Mouse (Mus musculus) hindbrain, embryonic 11.5 days (tissue): ENCODE measurements at regions not wholly inside any gene's neighbourhood (a gene's known extent, or its start where the extent isn't known, plus 50 kb on each side); places are given as distances from the start of the nearest gene placed in this dataset.
"Not testable (repeated sequence)": the region's sequence is repeated elsewhere in the genome, so short reads cannot be mapped to it uniquely, and the experiment has no call there.

Source experiments
- ATAC-seq: fragments of 200-750 bp; cut with Nextera tagmentation; 2 replicates; pipeline ENCODE4 v1.8.0; 2017; ENCODE audit warnings: mild to moderate bottlenecking, moderate TSS enrichment, moderate library complexity; ENCODE audit not compliant: low FRiP score
- DNase-seq: peaks from one replicate; pipeline ENCODE4 v3.0.0-alpha.2; 2015; ENCODE audit warnings: low spot score
- H3K27ac ChIP-seq: fragments of 300-500 bp; sonication (generic); 2 replicates; pipeline ENCODE4 v1.5.1; 2014; ENCODE audit warnings: mild to moderate bottlenecking, low read depth, low read length
- H3K27me3 ChIP-seq: fragments of 300-500 bp; sonication (generic); 2 replicates; pipeline ENCODE4 v1.6.1; 2014; ENCODE audit warnings: mild to moderate bottlenecking, low read length, moderate library complexity, mixed read lengths; ENCODE audit not compliant: control insufficient read depth, insufficient read depth
- H3K36me3 ChIP-seq: fragments of 300-500 bp; sonication (generic); 2 replicates; pipeline ENCODE4 v1.6.1; 2014; ENCODE audit warnings: mild to moderate bottlenecking, low read length, moderate library complexity, mixed read lengths; ENCODE audit not compliant: control insufficient read depth, insufficient read depth
- H3K4me1 ChIP-seq: fragments of 300-500 bp; sonication (generic); replicated peaks from 2 replicates; pipeline ENCODE4 v1.6.1; 2014; ENCODE audit warnings: low read length, mixed read lengths; ENCODE audit not compliant: control insufficient read depth, insufficient read depth
- H3K4me2 ChIP-seq: fragments of 300-500 bp; sonication (generic); replicated peaks from 2 replicates; pipeline ENCODE4 v1.6.1; 2014; ENCODE audit warnings: mild to moderate bottlenecking, low read depth, low read length
- H3K4me3 ChIP-seq: fragments of 300-500 bp; sonication (generic); 2 replicates; pipeline ENCODE4 v1.5.1; 2014; ENCODE audit warnings: low read depth, low read length
- H3K9ac ChIP-seq: fragments of 300-500 bp; sonication (generic); 2 replicates; pipeline ENCODE4 v1.6.1; 2014; ENCODE audit warnings: low read depth, low read length
- H3K9me3 ChIP-seq: fragments of 300-500 bp; sonication (generic); 2 replicates; pipeline ENCODE4 v1.6.1; 2016; ENCODE audit warnings: low read length; ENCODE audit not compliant: control insufficient read depth
- WGBS: fragments of 180-500 bp; shearing (Covaris S2); extraction: QIAGEN DNeasy Blood & Tissue Kit; methylation state at CpG from one replicate; pipeline ENCODE4 v1.1.7; 2014; 5-methylcytosine and 5-hydroxymethylcytosine counted together

- not testable (repeated sequence) for DNase-seq, ATAC-seq, H3K4me1 ChIP-seq
Measured at GRCm38 (mm10) chr11:41090391-41090900, 335.3 kb upstream of the Ccng1 start.

GRCm38 (mm10) chr11:41063570-41063969 is 308.5 kb upstream of the Ccng1 start:
- ATAC-seq (no peak), DNase-seq (no peak)
- no peak overlapping the region for H3K9ac ChIP-seq
- H3K27me3 ChIP-seq, result no peaks in the 10 kb centered on the region
- WGBS, result 82% methylated on average over 3 of the region's 3 CpGs
- no peak overlapping the region for H3K4me3 ChIP-seq
- H3K27ac ChIP-seq, result no peak overlapping the region
- H3K4me2 ChIP-seq, result no peak overlapping the region
- H3K36me3 ChIP-seq, result no peaks in the 10 kb centered on the region
- no peaks in the 10 kb centered on the region for H3K4me1 ChIP-seq
- H3K9me3 ChIP-seq, result no peaks in the 10 kb centered on the region

More at GRCm38 (mm10) chr11:41090391-41090900, 335.3 kb upstream of the Ccng1 start:
- WGBS, result 97% methylated on average over 9 of the region's 14 CpGs
- H3K36me3 ChIP-seq, H3K4me2 ChIP-seq, H3K27ac ChIP-seq, H3K27me3 ChIP-seq, H3K9me3 ChIP-seq, H3K9ac ChIP-seq, H3K4me3 ChIP-seq: not testable (repeated sequence)

- DNase-seq (no peak), ATAC-seq (no peak)
- H3K9ac ChIP-seq, result no peak overlapping the region
- no peaks in the 10 kb centered on the region for H3K9me3 ChIP-seq
- no peaks in the 10 kb centered on the region for H3K4me1 ChIP-seq
- no peak overlapping the region for H3K4me2 ChIP-seq
- H3K4me3 ChIP-seq, result no peak overlapping the region
- no peaks in the 10 kb centered on the region for H3K27me3 ChIP-seq
- no peaks in the 10 kb centered on the region for H3K36me3 ChIP-seq
- 75% methylated on average over 3 of the region's 3 CpGs for WGBS
- no peak overlapping the region for H3K27ac ChIP-seq
Measured at GRCm38 (mm10) chr11:41057796-41058195, 302.7 kb upstream of the Ccng1 start.

DNA sequence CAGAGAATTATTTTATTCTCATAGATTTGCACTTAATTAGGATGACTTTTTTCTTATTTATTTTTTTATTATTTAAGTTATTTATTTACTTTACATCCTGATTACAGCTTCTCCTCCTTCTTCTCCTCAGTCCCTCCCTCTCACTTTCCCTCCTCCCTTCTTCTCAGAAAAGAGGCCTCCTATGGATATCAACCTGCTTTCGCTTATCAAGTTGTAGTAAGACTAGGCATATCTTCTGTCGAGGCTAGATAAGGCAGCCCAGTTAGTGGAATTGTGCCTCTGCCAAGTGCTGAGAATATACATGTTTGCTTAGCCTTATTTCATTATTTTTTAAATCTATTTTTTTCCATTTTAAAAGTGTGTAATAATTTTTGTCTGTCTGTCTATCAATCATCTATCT is 274.9 kb upstream of the Ccng1 start:
- H3K27me3 ChIP-seq, result no peaks in the 10 kb centered on the region
- no peak for ATAC-seq
- 93% methylated on average over 2 of the region's 2 CpGs for whole genome bisulfite sequencing

DNA sequence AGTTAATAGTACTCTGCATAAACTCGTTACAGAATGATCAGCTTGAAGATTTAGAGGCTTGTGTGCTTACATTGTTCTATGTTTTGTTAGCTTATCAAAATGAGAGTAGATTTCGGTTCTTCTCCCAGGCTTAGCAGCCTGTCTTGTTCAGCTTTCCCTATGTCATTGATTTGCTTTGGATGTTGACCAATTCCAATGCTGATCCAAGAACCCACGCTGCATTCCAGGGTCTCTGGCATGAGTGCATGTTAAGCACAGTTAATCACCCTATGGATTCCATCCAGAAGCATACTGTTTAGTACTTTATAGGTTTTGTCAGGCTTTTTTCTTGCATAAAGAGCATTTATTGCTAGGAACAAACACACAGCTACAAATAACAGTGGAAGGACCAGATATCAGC is 255.0 kb upstream of the Ccng1 start:
- DNase-seq, result no peak
- Histone ChIP-seq H3K27me3 (no peaks in the 10 kb centered on the region), H3K9ac (no peak overlapping the region), H3K4me1 (no peaks in the 10 kb centered on the region), H3K4me3 (no peak overlapping the region), H3K36me3 (no peaks in the 10 kb centered on the region), H3K9me3 (no peaks in the 10 kb centered on the region), H3K4me2 (no peak overlapping the region), H3K27ac (no peak overlapping the region)
- ATAC-seq, result no peak
- WGBS, result 82% methylated on average over 3 of the region's 3 CpGs

More for the DNA sequence above, 274.9 kb upstream of the Ccng1 start:
- Histone ChIP-seq H3K36me3 (no peaks in the 10 kb centered on the region), H3K9ac (no peak overlapping the region), H3K4me2 (no peak overlapping the region), H3K9me3 (no peaks in the 10 kb centered on the region), H3K4me1 (no peaks in the 10 kb centered on the region), H3K27ac (no peak overlapping the region), H3K4me3 (no peak overlapping the region)
- DNase-seq, result no peak

GRCm38 (mm10) chr11:40972806-40973205 is 217.7 kb upstream of the Ccng1 start:
- Histone ChIP-seq H3K27ac (no peak overlapping the region), H3K9me3 (no peaks in the 10 kb centered on the region), H3K36me3 (no peaks in the 10 kb centered on the region), H3K4me3 (no peak overlapping the region), H3K4me1 (no peaks in the 10 kb centered on the region), H3K9ac (no peak overlapping the region), H3K4me2 (no peak overlapping the region), H3K27me3 (no peaks in the 10 kb centered on the region)
- 89% methylated on average over 2 of the region's 2 CpGs for WGBS
- ATAC-seq, result no peak
- no peak for DNase-seq

DNA sequence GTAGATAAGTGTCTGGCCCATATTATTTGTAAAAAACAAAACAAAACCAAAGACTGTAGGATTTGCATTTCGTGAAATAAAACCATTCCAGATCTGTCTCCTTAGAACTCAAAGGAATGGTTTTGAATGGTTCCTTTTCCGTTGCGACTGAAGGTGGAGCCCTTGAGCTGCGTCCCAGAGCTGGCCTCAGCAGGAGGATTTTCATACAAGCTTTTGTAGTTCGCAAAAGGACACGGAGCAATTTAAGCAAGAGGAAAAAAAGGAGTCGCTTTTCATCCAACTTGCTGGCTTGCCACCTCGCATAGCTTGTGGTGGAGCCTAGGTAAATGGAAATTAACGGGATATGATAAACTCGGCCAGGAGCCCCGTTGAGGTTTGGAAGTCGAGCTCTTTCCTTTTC is 172.1 kb upstream of the Ccng1 start:
- ATAC-seq (peak; percentile 83), DNase-seq (peak; percentile 78)
- H3K36me3 ChIP-seq, result no peaks in the 10 kb centered on the region
- no peaks in the 10 kb centered on the region for H3K4me1 ChIP-seq
- H3K9ac ChIP-seq, result no peak overlapping the region
- H3K27ac ChIP-seq, result no peak overlapping the region
- 4% methylated on average over 12 of the region's 12 CpGs for WGBS
- H3K4me2 ChIP-seq, result peak overlapping the region; percentile 34
- peak overlapping the region; percentile 22 for H3K4me3 ChIP-seq
- H3K27me3 ChIP-seq, result no peaks in the 10 kb centered on the region
- H3K9me3 ChIP-seq, result no peaks in the 10 kb centered on the region

- Histone ChIP-seq H3K27me3 (no peaks in the 10 kb centered on the region), H3K36me3 (no peaks in the 10 kb centered on the region), H3K27ac (no peak overlapping the region), H3K4me2 (no peak overlapping the region), H3K4me1 (no peaks in the 10 kb centered on the region), H3K4me3 (no peak overlapping the region), H3K9ac (no peak overlapping the region), H3K9me3 (no peaks in the 10 kb centered on the region)
- DNase-seq (no peak), ATAC-seq (no peak)
- WGBS, result 85% methylated on average over 1 of the region's 1 CpGs
Measured at GRCm38 (mm10) chr11:40891485-40891884, 136.4 kb upstream of the Ccng1 start.

DNA sequence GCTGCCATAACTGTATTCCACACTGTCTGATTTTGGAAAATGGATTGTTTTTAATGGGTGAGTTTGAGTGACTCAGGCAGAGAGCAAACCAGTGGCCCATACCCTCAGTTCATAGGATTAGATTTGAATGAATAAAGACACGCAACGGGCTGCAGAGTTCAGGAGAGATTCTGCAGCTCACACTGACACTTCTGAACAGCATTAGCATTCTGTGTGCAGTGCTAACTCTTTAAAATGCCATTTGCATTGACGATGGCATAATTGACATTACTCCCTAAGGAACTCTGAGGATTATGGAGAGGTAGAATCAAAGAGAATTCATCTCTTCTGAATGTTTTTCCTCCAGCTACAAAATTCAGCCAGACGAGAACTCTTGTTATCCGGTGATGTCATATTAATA is 129.4 kb upstream of the Ccng1 start:
- Histone ChIP-seq H3K36me3 (no peaks in the 10 kb centered on the region), H3K9ac (no peak overlapping the region), H3K4me3 (no peak overlapping the region), H3K4me2 (no peak overlapping the region), H3K27ac (no peak overlapping the region), H3K27me3 (no peaks in the 10 kb centered on the region), H3K4me1 (no peaks in the 10 kb centered on the region), H3K9me3 (no peaks in the 10 kb centered on the region)
- WGBS, result 73% methylated on average over 5 of the region's 5 CpGs
- ATAC-seq, result no peak
- no peak for DNase-seq
